Mouse (Mus musculus): ENCODE data around the gene Zdhhc15.

DNA sequence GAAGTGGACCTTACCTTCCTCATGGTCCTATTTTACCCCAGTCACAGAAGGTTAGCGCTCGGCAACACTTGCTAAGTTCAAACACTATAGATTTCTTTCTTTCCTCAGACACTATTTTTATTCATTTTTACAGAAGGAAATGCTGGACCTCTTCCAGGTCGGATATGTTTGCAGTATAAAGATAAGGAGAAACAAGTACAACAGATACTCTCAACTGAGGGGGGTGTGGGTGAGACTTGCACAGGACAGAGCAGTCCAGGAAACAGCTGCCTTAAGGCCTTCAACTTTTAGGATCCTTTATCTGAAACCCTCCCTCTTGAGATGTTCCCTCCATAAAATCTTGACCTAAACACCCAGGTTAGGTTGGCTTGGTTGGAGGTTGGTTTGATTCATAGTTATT is 103.4 kb downstream of the Zdhhc15 start:
- no peak for TF ChIP-seq POLR2AphosphoS2 (IDR thresholded peaks at IDR 0.05; ENCODE audit: low read depth, low read length)
- TF ChIP-seq CTCF (conservative IDR thresholded peaks at IDR 0.05 in 1 of 2, IDR thresholded peaks at IDR 0.05 in 1 of 2; ENCODE audit: low read depth in 2 of 2, low read length in 2 of 2) = no peak
- TF ChIP-seq MAX (IDR thresholded peaks at IDR 0.05; ENCODE audit: low read length) = no peak
- no peak for TF ChIP-seq MYC (IDR thresholded peaks at IDR 0.05; ENCODE audit: low read depth, low read length)
- no peak for TF ChIP-seq CHD1 (IDR thresholded peaks at IDR 0.05; ENCODE audit: low read depth, low read length)
- TF ChIP-seq POLR2A (IDR thresholded peaks at IDR 0.05; ENCODE audit: low read depth, low read length) = no peak
- no peak for TF ChIP-seq IRF4 (IDR thresholded peaks at IDR 0.05; ENCODE audit: low read depth, low read length)
- TF ChIP-seq ZNF384 (IDR thresholded peaks at IDR 0.05; ENCODE audit: low read depth, low read length) = no peak
- TF ChIP-seq ZKSCAN1 (IDR thresholded peaks at IDR 0.05; ENCODE audit: borderline replicate concordance, low read depth, low read length) = no peak
